Mouse (Mus musculus) myocyte (in vitro differentiated cells): Measurements from ENCODE around the gene Fam131a. TPM values are rescaled to one million over a fixed set of nuclear protein-coding genes. Genes with fewer than 3 reads are reported as not detected.

Experiments used
- H3K27me3 ChIP-seq: one replicate; pipeline ENCODE4 v1.6.1; 2011; ENCODE audit not compliant: control insufficient read depth, insufficient read depth, insufficient read length
- H3K36me3 ChIP-seq: one replicate; pipeline ENCODE4 v1.6.1; 2011; ENCODE audit not compliant: control insufficient read depth, insufficient read depth
- H3K4me2 ChIP-seq: one replicate; pipeline ENCODE4 v1.6.1; 2011; ENCODE audit warnings: low read depth, control low read depth
- H3K4me3 ChIP-seq: one replicate; pipeline ENCODE4 v1.5.1; 2011; ENCODE audit warnings: mild to moderate bottlenecking, control low read depth, moderate library complexity
- H3K79me2 ChIP-seq: one replicate; pipeline ENCODE4 v1.6.1; 2011; ENCODE audit not compliant: control insufficient read depth, insufficient read depth
- H3ac ChIP-seq: one replicate; pipeline ENCODE4 v1.6.1; 2011; ENCODE audit not compliant: control insufficient read depth, insufficient read length
- CEBPB ChIP-seq: IDR thresholded peaks from 2 replicates; pipeline ENCODE4 v1.6.1; 2011; ENCODE audit warnings: mild to moderate bottlenecking, moderate library complexity; ENCODE audit not compliant: poor library complexity, insufficient read depth, severe bottlenecking
- E2F4 ChIP-seq: IDR thresholded peaks from one replicate; pipeline ENCODE4 v1.6.1; 2011; ENCODE audit warnings: mild to moderate bottlenecking, control low read depth, moderate library complexity; ENCODE audit not compliant: insufficient read depth
- MAX ChIP-seq: IDR thresholded peaks from one replicate; pipeline ENCODE4 v1.6.1; 2011; ENCODE audit warnings: low read depth, mild to moderate bottlenecking, control low read depth
- MYOD1 ChIP-seq, 3 experiments: IDR thresholded peaks; one replicate each; pipeline ENCODE4 v1.6.1; 2011; ENCODE audit warnings: control low read depth in 2 of 3, low read depth in 2 of 3, mild to moderate bottlenecking in 2 of 3, moderate library complexity in 1 of 3; ENCODE audit not compliant: insufficient read length in 2 of 3, control insufficient read depth in 1 of 3
- MYOG ChIP-seq, 3 experiments: IDR thresholded peaks; one replicate each; pipeline ENCODE4 v1.6.1; 2011; ENCODE audit warnings: control low read depth in 2 of 3, low read depth in 2 of 3, mild to moderate bottlenecking in 2 of 3; ENCODE audit not compliant: insufficient read length in 2 of 3, control insufficient read depth in 1 of 3, insufficient read depth in 1 of 3
- POLR2A ChIP-seq: IDR thresholded peaks from one replicate; pipeline ENCODE4 v1.6.1; 2011; ENCODE audit warnings: low read depth, mild to moderate bottlenecking, control low read depth, moderate library complexity; ENCODE audit not compliant: insufficient read length
- POLR2AphosphoS2 ChIP-seq: IDR thresholded peaks from one replicate; pipeline ENCODE4 v1.6.1; 2011; ENCODE audit warnings: low read depth, control low read depth; ENCODE audit not compliant: insufficient read length
- REST ChIP-seq: IDR thresholded peaks from one replicate; pipeline ENCODE4 v1.6.1; 2011; ENCODE audit warnings: mild to moderate bottlenecking, control low read depth, moderate library complexity; ENCODE audit not compliant: insufficient read depth, insufficient read length
- SRF ChIP-seq: IDR thresholded peaks from one replicate; pipeline ENCODE4 v1.6.1; 2011; ENCODE audit warnings: low read depth; ENCODE audit not compliant: control insufficient read depth, insufficient read length
- TCF12 ChIP-seq: IDR thresholded peaks from one replicate; pipeline ENCODE4 v1.6.1; 2011; ENCODE audit warnings: mild to moderate bottlenecking, control low read depth; ENCODE audit not compliant: poor library complexity, insufficient read depth, severe bottlenecking
- TCF3 ChIP-seq: IDR thresholded peaks from one replicate; pipeline ENCODE4 v1.6.1; 2011; ENCODE audit warnings: low read depth, control low read depth; ENCODE audit not compliant: insufficient read length
- USF1 ChIP-seq: IDR thresholded peaks from one replicate; pipeline ENCODE4 v1.6.1; 2011; ENCODE audit warnings: low read depth, mild to moderate bottlenecking, control low read depth, moderate library complexity
- polyA plus RNA-seq: library from polyadenylated mRNA; unstranded; fragments of >200 nt; fragmentation: generic; extraction: Trizol; gene quantifications from one replicate; pipeline ENCODE4 v1.2.1, GENCODE M21; 2012; ENCODE audit warnings: missing spikeins

The Fam131a gene
- polyA plus RNA-seq, 1 experiment: 0.62 TPM

DNA sequence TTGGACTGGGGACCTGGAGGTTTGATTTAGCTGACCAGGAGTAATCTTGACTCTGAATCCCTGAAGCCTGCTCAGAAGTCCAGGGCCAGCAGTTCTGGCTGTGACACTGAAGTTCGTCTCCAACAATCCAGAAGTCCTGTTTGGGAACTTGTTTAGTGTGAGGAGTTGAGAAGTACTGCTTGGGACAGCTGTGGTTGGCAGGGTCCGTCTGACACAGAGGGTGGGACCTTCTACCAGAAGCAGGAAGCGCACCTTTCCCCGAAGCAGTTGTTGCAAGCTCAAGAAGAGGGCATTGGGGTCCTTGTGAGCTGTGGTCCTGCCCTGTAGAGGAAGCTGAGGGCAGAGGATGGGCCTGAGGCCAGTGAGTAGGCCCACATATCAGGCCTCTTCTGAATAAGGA is 32.7 kb downstream of the Fam131a start:
- TF ChIP-seq TCF3: no peak
- no peak for TF ChIP-seq MYOD1 (IDR thresholded peaks at IDR 0.05; ENCODE audit: control insufficient read depth in 1 of 3, insufficient read length in 2 of 3, low read depth in 2 of 3)
- no peak for TF ChIP-seq TCF12
- no peak for TF ChIP-seq MYOG (IDR thresholded peaks at IDR 0.05; ENCODE audit: control insufficient read depth in 1 of 3, insufficient read depth in 1 of 3, insufficient read length in 2 of 3, low read depth in 2 of 3)
- no peak for TF ChIP-seq SRF
- no peak for TF ChIP-seq MAX
- TF ChIP-seq REST: no peak
- Histone ChIP-seq H3K4me2 (peak overlapping the region; percentile 62), H3K4me3 (no peak overlapping the region), H3K36me3 (peaks cover 5% of the 10 kb centered on the region), H3ac (no peak overlapping the region), H3K79me2 (no peaks in the 10 kb centered on the region), H3K27me3 (no peaks in the 10 kb centered on the region)

GRCm38 (mm10) chr16:20726384-20726783 is 33.3 kb downstream of the Fam131a start:
- peaks cover 5% of the 10 kb centered on the region for H3K36me3 ChIP-seq
- no peak overlapping the region for H3ac ChIP-seq
- TF ChIP-seq POLR2A (peak; percentile 45), POLR2AphosphoS2 (no peak)
- H3K79me2 ChIP-seq: no peaks in the 10 kb centered on the region
- no peaks in the 10 kb centered on the region for H3K27me3 ChIP-seq
- H3K4me3 ChIP-seq: no peak overlapping the region
- peak overlapping the region; percentile 62 for H3K4me2 ChIP-seq

GRCm38 (mm10) chr16:20730293-20730711 is 37.3 kb downstream of the Fam131a start:
- Histone ChIP-seq H3K4me3 (no peak overlapping the region), H3K79me2 (no peaks in the 10 kb centered on the region), H3ac (no peak overlapping the region), H3K36me3 (no peaks in the 10 kb centered on the region), H3K4me2 (peak overlapping the region; percentile 38), H3K27me3 (no peaks in the 10 kb centered on the region)
- TF ChIP-seq MYOD1 (IDR thresholded peaks at IDR 0.05; ENCODE audit: control insufficient read depth in 1 of 3, insufficient read length in 2 of 3, low read depth in 2 of 3): no peak
- no peak for TF ChIP-seq USF1
- no peak for TF ChIP-seq TCF12
- TF ChIP-seq E2F4: no peak
- TF ChIP-seq MAX: no peak
- no peak for TF ChIP-seq SRF
- no peak for TF ChIP-seq POLR2AphosphoS2

- H3ac ChIP-seq: no peak overlapping the region
- no peaks in the 10 kb centered on the region for H3K27me3 ChIP-seq
- no peak for TF ChIP-seq POLR2AphosphoS2
- TF ChIP-seq MYOG (IDR thresholded peaks at IDR 0.05; ENCODE audit: control insufficient read depth in 1 of 3, insufficient read depth in 1 of 3, insufficient read length in 2 of 3, low read depth in 2 of 3): peak in 2 of 3 experiments; percentile 85 to 89
- peak; percentile 85; the same call in 1 of the 2 replicates for TF ChIP-seq CEBPB
- no peak for TF ChIP-seq USF1
- no peak for TF ChIP-seq POLR2A
- TF ChIP-seq TCF3: no peak
- peak; percentile 67 for TF ChIP-seq TCF12
- no peak for TF ChIP-seq REST
- TF ChIP-seq MYOD1 (IDR thresholded peaks at IDR 0.05; ENCODE audit: control insufficient read depth in 1 of 3, insufficient read length in 2 of 3, low read depth in 2 of 3): peak; percentile 48 to 91 (median 74)
- no peak for TF ChIP-seq SRF
- no peak overlapping the region for H3K4me3 ChIP-seq
- no peaks in the 10 kb centered on the region for H3K36me3 ChIP-seq
- H3K4me2 ChIP-seq: no peak overlapping the region
- H3K79me2 ChIP-seq: no peaks in the 10 kb centered on the region
These were observed 38.6 kb downstream of the Fam131a start for GRCm38 (mm10) chr16:20731688-20732087.

DNA sequence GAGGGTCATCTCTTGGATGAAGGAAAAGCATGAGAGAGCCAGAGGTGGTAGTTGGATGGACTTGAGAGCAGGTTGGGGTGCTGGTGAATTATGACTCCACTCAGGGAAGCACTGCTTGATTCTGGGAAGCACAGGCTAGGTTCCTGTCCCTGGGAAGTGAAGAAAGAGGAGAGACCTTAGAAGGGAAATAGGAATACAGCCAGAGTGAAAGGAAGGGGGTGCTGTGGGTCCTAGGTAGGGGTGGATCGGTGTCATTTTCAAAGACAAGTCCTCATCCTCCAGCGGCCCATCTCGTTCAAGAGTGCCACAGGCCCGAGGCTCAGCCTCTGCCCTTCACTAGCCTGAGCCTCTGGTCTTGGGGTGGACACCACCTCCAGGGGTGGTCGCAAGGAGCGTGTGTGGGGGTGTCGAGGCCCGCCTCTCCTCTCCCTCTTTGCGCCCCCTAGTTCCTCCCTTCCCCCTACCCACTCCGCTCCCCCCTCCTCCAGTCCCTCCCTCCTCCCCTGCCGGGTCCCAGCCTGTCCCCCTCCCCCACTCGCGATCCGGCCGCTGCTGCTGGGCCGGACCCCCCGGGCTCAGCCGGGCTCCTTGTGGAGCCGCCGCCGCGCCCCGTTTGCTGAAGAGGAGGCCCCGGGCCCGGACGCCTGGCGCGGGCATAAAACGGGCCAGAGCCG is 39.3 kb downstream of the Fam131a start:
- Histone ChIP-seq H3K27me3 (no peaks in the 10 kb centered on the region), H3K36me3 (no peaks in the 10 kb centered on the region), H3K79me2 (no peaks in the 10 kb centered on the region), H3K4me3 (peak overlapping the region; percentile 25), H3K4me2 (peak overlapping the region; percentile 78), H3ac (peak overlapping the region; percentile 37)
- TF ChIP-seq MYOG (IDR thresholded peaks at IDR 0.05; ENCODE audit: control insufficient read depth in 1 of 3, insufficient read depth in 1 of 3, insufficient read length in 2 of 3, low read depth in 2 of 3) (no peak), POLR2A (peak; percentile 17)
